Mouse (Mus musculus) thymus, postnatal 0 days (tissue): ENCODE results near the gene Ebf1. TPM values are rescaled to one million over a fixed set of nuclear protein-coding genes. Genes with fewer than 3 reads are reported as not detected.

Source experiments
- DNase-seq: peaks from one replicate; pipeline ENCODE4 v3.0.0-alpha.2; 2015; ENCODE audit warnings: low spot score
- polyA plus RNA-seq: library from polyadenylated mRNA; unstranded; fragments of >200 nt; fragmentation: Nextera tagmentation; extraction: Ambion mirVana; gene quantifications from 2 replicates; pipeline ENCODE4 v1.2.1, GENCODE M21; 2015

The Ebf1 gene
- polyA plus RNA-seq, 1 experiment from 2014 or later = 4.1 TPM

- no peak for DNase-seq
Observed at GRCm38 (mm10) chr11:44701221-44701810, 84.2 kb downstream of the Ebf1 start.

- no peak for DNase-seq
Observed at GRCm38 (mm10) chr11:44701864-44702263, 84.7 kb downstream of the Ebf1 start.

GRCm38 (mm10) chr11:44702716-44703486, 85.8 kb downstream of the Ebf1 start:
- no peak for DNase-seq

DNA sequence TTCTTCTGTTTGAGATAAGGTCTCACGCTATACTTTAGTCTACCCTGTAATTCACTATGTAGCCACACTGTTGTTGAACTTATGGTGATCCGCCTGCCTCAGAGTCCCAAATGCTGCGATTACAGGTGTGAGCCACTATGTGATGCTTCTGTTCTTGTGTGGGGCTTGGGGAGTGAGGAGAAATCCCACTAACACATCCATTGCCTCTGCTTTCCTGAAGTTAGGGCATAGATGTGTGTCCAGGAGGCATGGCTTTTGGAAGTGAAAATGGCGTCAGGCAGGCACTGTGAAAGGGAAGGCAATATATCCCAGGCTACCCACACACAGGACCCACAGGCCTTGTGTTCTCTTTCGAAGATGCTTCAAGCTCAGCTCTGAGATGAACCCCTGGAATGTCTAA, 86.8 kb downstream of the Ebf1 start:
- no peak for DNase-seq

- no peak for DNase-seq
Observed at GRCm38 (mm10) chr11:44705811-44706210, 88.7 kb downstream of the Ebf1 start.

DNA sequence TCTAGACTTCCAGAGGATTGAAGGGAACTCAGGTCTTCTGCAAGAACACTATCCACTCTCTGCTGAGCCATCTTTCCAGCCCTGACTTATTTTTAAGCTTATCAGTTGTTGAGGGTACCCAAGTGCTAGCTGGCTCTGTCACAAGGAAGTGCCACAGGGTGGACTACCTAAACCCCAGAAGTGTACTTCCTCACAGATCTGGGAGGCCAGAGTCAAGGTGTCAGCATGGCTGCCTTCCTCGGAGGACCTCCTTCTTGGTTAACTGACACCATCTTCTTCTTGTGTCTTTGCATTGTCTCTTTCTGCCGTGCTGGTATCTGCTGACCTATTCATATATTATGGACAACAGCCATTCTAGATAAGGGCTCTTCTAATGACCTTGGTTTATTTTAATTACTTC, 89.3 kb downstream of the Ebf1 start:
- DNase-seq = no peak

GRCm38 (mm10) chr11:44707381-44708289, 90.5 kb downstream of the Ebf1 start:
- no peak for DNase-seq

DNA sequence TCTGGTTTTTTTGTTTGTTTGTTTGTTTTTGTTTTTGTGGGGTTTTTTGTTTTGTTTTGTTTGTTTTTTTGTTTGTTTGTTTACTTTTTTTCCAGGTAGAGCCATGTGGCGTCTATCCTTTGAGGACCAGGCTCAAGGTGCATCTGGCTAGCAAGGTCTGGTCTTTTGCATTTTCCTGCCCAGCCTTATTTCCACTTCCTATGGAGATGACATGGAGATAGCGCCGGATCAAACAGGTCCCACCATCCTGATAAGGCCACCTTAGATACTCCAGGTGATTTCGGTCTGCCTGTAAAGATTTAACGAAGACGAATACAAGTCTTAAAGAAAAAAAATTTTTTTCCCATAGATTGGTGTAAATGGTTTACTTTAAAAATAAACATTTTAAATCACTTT, 91.2 kb downstream of the Ebf1 start:
- DNase-seq = no peak

DNA sequence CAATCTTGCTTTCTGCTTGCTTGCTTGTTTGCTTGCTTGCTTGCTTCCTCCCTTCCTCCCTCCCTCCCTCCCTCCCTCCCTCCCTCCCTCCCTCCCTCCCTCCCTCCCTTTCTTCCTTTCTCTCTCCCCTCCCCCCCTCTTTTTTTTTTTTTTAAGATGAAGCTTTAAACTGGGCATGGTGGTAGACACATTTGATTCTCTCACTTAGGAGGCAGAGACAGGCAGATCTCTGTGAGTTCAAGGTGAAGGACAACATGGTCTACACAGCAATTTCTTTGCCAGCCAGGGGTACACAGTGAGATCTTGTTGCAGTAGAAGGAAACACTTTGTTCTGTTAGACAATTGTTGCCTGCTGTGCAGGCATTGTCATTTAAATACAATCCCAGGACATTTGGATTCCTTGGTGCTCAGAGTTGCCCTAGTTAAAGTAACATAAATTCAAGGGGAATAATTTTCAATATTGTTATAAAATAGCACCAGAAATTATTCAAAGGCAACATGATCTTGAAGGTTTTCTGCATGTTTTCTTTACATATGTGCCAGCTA, 92.0 kb downstream of the Ebf1 start:
- DNase-seq = no peak

GRCm38 (mm10) chr11:44709869-44710460, 92.8 kb downstream of the Ebf1 start:
- no peak for DNase-seq

- no peak for DNase-seq
Observed at GRCm38 (mm10) chr11:44710861-44711260, 93.7 kb downstream of the Ebf1 start.

DNA sequence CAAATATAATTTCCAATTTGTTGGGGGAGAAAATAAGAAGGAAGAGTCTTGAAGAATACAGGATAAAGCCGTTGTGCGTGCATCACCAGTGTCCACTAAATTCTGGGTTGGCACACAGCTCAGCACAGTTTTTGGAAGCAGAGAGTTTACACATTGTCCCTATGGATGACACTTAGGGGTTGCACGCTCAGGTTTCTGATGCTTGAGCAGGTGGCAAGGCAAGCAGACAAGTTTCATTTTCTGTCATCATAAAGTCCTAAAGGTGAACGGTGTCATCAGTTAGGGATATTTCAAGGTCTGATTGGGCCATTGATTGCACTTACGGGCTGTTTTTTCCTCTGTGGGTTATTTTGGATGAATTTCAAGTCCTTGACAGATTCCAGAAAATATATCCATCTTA, 97.1 kb downstream of the Ebf1 start:
- no peak for DNase-seq

DNA sequence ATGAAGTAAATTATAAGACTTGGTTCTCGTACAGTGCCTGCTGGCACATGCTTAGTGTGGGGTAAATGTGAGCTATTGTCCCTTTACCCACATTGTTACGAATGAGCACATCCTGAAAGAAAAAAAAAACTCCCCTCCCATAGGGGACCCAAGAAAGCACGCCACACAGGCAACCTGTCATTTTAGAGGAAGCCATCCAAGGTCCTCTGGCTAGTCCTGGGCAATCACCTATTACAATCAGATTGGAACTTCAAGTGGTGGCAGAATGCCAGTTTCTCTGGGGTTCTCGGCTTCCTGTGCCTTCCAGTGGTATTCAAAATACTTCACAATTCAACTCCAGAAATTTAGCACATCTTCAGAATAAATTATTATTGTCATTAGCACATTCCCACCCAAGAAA, 98.7 kb downstream of the Ebf1 start:
- DNase-seq = no peak

GRCm38 (mm10) chr11:44716928-44717327, 99.8 kb downstream of the Ebf1 start:
- DNase-seq = no peak

- DNase-seq = no peak
Observed at GRCm38 (mm10) chr11:44717636-44718035, 100.5 kb downstream of the Ebf1 start.

- no peak for DNase-seq
Observed at GRCm38 (mm10) chr11:44721976-44722375, 104.9 kb downstream of the Ebf1 start.

DNA sequence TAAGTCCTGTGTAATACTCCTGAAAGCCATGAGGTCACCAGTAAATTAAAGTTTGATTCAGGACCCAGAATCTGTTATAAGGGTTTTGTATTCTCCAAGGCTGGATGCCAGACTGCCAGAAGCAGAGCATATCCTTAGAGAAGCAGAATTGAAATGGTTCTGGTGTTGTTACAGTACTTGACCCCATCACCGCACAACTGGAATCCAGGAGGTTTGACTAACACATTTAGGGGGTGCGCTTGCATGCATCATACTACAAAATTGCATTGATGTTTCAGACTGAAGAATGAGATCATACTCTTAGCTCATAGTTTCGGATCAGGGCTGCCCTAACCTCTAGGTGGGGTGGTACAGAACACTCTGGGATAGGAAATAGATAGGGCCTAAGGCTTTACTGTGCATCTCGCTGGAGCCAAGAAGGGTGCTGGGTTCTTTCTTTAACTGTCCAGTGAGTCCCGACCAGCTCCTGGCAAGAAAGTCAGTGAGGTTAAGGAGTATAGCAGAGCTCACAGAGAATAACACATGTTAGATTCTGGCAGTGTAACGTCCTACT, 106.9 kb downstream of the Ebf1 start:
- no peak for DNase-seq

GRCm38 (mm10) chr11:44725732-44726131, 108.6 kb downstream of the Ebf1 start:
- DNase-seq = no peak

GRCm38 (mm10) chr11:44727376-44727775, 110.3 kb downstream of the Ebf1 start:
- no peak for DNase-seq

- DNase-seq = no peak
Observed at GRCm38 (mm10) chr11:44727821-44728220, 110.7 kb downstream of the Ebf1 start.

DNA sequence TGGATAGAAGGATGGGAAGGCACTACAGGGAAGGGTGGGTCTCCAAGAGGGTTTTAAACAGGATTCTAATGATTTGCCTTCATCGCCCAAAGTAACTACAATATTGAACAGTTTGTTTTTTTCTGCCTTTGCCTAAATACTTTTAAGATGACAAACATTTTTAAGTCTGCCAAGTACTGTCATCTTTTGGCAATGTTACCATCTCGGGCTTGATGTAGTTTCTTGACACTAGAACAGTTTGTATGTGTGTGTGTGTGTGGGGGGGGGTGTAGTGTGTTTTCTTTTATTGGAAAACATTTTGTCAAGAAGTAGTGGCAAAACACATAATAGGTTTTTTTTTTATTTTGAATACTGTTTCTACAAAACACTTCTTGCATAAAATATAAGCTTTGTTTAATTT, 111.2 kb downstream of the Ebf1 start:
- no peak for DNase-seq
